Mouse (Mus musculus) kidney, embryonic 15.5 days (tissue): ENCODE measurements around the gene Iqsec1. TPM values are rescaled to one million over a fixed set of nuclear protein-coding genes. Genes with fewer than 3 reads are reported as not detected.

Experiments
- ATAC-seq: fragments of 200-750 bp; cut with Nextera tagmentation; replicated peaks from 2 replicates; pipeline ENCODE4 v1.8.0; 2017; ENCODE audit warnings: moderate TSS enrichment; ENCODE audit not compliant: low FRiP score
- H3K27ac ChIP-seq: fragments of 300-500 bp; sonication (generic); 2 replicates; pipeline ENCODE4 v1.5.1; 2015; ENCODE audit warnings: mild to moderate bottlenecking, inconsistent platforms
- H3K27me3 ChIP-seq: fragments of 300-500 bp; sonication (generic); 2 replicates; pipeline ENCODE4 v1.6.1; 2015; ENCODE audit warnings: inconsistent platforms
- H3K36me3 ChIP-seq: fragments of 300-500 bp; sonication (generic); 2 replicates; pipeline ENCODE4 v1.6.1; 2015; ENCODE audit warnings: inconsistent platforms
- H3K4me1 ChIP-seq: fragments of 300-500 bp; sonication (generic); 2 replicates; pipeline ENCODE4 v1.6.1; 2015; ENCODE audit warnings: inconsistent platforms
- H3K4me2 ChIP-seq: fragments of 300-500 bp; sonication (generic); 2 replicates; pipeline ENCODE4 v1.6.1; 2015; ENCODE audit warnings: moderate library complexity, mild to moderate bottlenecking, inconsistent platforms
- H3K4me3 ChIP-seq: fragments of 300-500 bp; sonication (generic); replicated peaks from 2 replicates; pipeline ENCODE4 v1.5.1; 2015; ENCODE audit warnings: mild to moderate bottlenecking, inconsistent platforms
- H3K9ac ChIP-seq: fragments of 300-500 bp; sonication (generic); 2 replicates; pipeline ENCODE4 v1.6.1; 2015; ENCODE audit warnings: mild to moderate bottlenecking, inconsistent platforms
- H3K9me3 ChIP-seq: fragments of 300-500 bp; sonication (generic); replicated peaks from 2 replicates; pipeline ENCODE4 v1.6.1; 2016; ENCODE audit warnings: inconsistent platforms
- WGBS: fragments of 180-500 bp; shearing (Covaris S2); methylation state at CpG from one replicate; pipeline ENCODE4 v1.1.7; 2015; ENCODE audit warnings: mixed read lengths; 5-methylcytosine and 5-hydroxymethylcytosine counted together
- polyA plus RNA-seq: library from polyadenylated mRNA; unstranded; fragments of >200 nt; fragmentation: Nextera tagmentation; extraction: Ambion mirVana; gene quantifications from 2 replicates; pipeline ENCODE4 v1.2.1, GENCODE M21; 2015

The Iqsec1 gene
- polyA plus RNA-seq, 1 experiment from 2014 or later: 10.8 TPM

DNA sequence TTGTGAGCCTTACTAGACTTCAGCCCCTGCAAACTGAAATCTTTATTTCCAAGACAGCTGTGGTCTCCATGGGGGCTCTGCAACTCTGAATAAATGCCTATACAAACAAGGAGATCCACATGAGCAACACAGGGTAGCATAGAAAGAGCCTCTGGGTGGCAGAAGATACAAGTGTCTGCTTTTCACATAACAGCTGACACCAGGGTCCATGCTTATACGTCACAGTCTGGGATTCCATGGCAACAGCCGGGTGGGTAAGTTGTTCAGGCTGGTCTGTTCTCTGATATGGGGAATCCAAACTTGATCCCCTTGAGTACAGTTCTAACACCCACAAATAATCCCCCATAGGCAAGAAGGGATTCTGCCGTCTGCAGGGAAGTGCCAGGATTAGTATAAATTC, 108.1 kb downstream of the Iqsec1 start:
- no peak for ATAC-seq
- peaks cover 6% of the 10 kb centered on the region; the same call in 1 of the 2 replicates for H3K4me1 ChIP-seq
- no peak overlapping the region for H3K4me2 ChIP-seq
- H3K9me3 ChIP-seq: no peaks in the 10 kb centered on the region
- H3K27ac ChIP-seq: no peak overlapping the region
- no peak overlapping the region for H3K9ac ChIP-seq
- H3K4me3 ChIP-seq: no peak overlapping the region
- H3K27me3 ChIP-seq: no peaks in the 10 kb centered on the region
- no peaks in the 10 kb centered on the region for H3K36me3 ChIP-seq
- 51% methylated on average over 3 of the region's 3 CpGs for WGBS

DNA sequence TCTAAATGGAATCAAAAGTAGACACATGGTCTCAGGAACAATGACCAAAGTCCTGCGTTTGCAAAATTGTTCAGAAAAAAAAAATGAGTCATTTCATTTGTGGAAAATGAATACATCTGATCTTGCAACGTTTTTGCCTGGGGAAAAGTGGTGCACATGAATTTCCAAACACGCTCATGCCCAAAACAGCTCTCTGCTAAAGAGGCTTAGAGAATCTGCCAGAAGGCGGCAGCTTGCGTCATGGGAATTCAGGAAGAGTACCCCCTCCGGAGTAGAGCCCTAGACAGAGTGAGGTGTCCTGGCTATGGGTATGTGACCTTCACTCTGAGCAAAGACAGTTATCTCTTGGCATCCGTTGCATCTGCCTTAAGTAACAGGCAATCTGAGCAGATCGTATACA, 116.9 kb downstream of the Iqsec1 start:
- Histone ChIP-seq H3K4me3 (no peak overlapping the region), H3K9ac (no peak overlapping the region), H3K4me2 (no peak overlapping the region), H3K9me3 (no peaks in the 10 kb centered on the region), H3K4me1 (no peaks in the 10 kb centered on the region), H3K27ac (no peak overlapping the region), H3K27me3 (no peaks in the 10 kb centered on the region), H3K36me3 (no peaks in the 10 kb centered on the region)
- no peak for ATAC-seq
- 85% methylated on average over 8 of the region's 8 CpGs for WGBS

DNA sequence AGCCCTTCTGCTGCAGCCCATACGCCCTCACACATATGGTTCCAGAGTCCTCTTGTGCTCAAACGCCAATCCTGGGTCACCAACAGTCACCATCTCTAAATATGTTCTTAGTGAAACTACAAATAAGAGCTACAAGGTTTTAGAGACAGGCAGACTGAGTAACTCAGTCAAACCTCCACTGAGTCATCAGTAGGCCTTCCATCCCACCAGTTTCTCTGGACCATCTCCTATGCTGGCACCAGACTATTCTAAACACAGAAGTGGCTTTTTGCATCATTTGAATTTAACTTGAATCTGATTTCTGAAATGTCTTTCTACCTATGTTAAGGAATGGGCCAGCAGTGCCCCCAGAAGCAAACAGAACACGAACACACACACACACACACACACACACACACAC, 120.5 kb downstream of the Iqsec1 start:
- Histone ChIP-seq H3K4me2 (no peak overlapping the region), H3K4me3 (no peak overlapping the region), H3K9me3 (no peaks in the 10 kb centered on the region), H3K9ac (no peak overlapping the region), H3K36me3 (no peaks in the 10 kb centered on the region), H3K27ac (no peak overlapping the region), H3K27me3 (no peaks in the 10 kb centered on the region), H3K4me1 (no peaks in the 10 kb centered on the region)
- ATAC-seq: no peak
- 71% methylated on average over 3 of the region's 3 CpGs for WGBS

DNA sequence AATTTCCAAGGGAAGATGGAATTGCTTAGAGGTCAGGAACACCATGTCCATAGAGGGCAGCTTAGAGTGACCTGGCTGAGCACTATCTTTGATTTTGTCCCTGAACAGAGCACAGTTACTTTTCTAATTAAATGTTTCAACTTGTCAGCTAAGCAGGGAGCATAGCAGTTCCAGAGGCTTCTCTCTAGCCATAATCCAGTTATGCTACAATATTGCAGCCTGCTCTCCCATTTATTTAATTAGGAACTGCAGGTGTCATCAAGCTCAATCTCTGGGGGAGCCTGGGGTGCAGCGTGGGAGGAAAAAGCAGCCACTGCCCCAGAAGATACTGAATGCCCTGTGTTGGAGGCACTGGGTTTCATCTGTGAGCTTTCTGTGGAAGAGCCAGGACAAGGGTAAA, 127.1 kb downstream of the Iqsec1 start:
- WGBS: 94% methylated on average over 1 of the region's 1 CpGs
- no peaks in the 10 kb centered on the region for H3K4me1 ChIP-seq
- H3K4me3 ChIP-seq: no peak overlapping the region
- no peaks in the 10 kb centered on the region for H3K36me3 ChIP-seq
- H3K27ac ChIP-seq: no peak overlapping the region
- no peak overlapping the region for H3K4me2 ChIP-seq
- no peak for ATAC-seq
- H3K27me3 ChIP-seq: no peaks in the 10 kb centered on the region
- no peak overlapping the region for H3K9ac ChIP-seq
- H3K9me3 ChIP-seq: no peaks in the 10 kb centered on the region

DNA sequence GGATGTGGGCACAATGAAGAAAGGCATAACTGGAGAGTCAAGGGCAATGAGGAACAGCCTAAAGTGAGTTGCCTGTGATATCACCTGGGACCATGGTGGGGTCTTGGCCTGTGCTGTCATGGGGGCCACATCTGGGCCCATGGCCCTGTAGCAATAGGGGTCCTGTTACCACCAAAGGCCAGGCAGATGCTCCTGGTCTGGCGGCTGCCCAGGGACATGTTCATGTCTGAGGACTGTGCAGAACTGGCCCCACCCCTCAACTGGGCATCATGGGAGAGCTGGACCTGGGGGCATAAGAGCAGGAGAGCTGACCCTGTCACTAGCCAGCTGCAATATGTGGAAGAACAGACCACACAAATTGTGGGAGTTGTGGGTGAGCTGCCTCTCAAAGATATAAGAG, 130.6 kb downstream of the Iqsec1 start:
- Histone ChIP-seq H3K36me3 (no peaks in the 10 kb centered on the region), H3K9me3 (no peaks in the 10 kb centered on the region), H3K4me1 (no peaks in the 10 kb centered on the region), H3K27ac (no peak overlapping the region), H3K9ac (no peak overlapping the region), H3K4me3 (no peak overlapping the region), H3K27me3 (no peaks in the 10 kb centered on the region), H3K4me2 (no peak overlapping the region)
- 80% methylated on average over 1 of the region's 1 CpGs for WGBS
- no peak for ATAC-seq

- no peaks in the 10 kb centered on the region for H3K36me3 ChIP-seq
- no peak overlapping the region for H3K4me3 ChIP-seq
- ATAC-seq: no peak
- H3K27me3 ChIP-seq: no peaks in the 10 kb centered on the region
- no peak overlapping the region for H3K9ac ChIP-seq
- no peak overlapping the region for H3K4me2 ChIP-seq
- WGBS: 25% methylated on average over 2 of the region's 2 CpGs
- no peaks in the 10 kb centered on the region for H3K9me3 ChIP-seq
- H3K4me1 ChIP-seq: no peaks in the 10 kb centered on the region
- H3K27ac ChIP-seq: no peak overlapping the region
These were observed 136.1 kb downstream of the Iqsec1 start for GRCm38 (mm10) chr6:90852360-90852759.

- ATAC-seq: no peak
- no peak overlapping the region for H3K4me2 ChIP-seq
- H3K9ac ChIP-seq: no peak overlapping the region
- H3K27ac ChIP-seq: no peak overlapping the region
- H3K4me3 ChIP-seq: no peak overlapping the region
- H3K36me3 ChIP-seq: no peaks in the 10 kb centered on the region
- no peaks in the 10 kb centered on the region for H3K4me1 ChIP-seq
- no peaks in the 10 kb centered on the region for H3K9me3 ChIP-seq
- WGBS: 10% methylated on average over 1 of the region's 1 CpGs
- H3K27me3 ChIP-seq: no peaks in the 10 kb centered on the region
These were observed 140.4 kb downstream of the Iqsec1 start for GRCm38 (mm10) chr6:90848068-90848467.

GRCm38 (mm10) chr6:90847523-90847922, 141.0 kb downstream of the Iqsec1 start:
- no peak overlapping the region for H3K4me3 ChIP-seq

DNA sequence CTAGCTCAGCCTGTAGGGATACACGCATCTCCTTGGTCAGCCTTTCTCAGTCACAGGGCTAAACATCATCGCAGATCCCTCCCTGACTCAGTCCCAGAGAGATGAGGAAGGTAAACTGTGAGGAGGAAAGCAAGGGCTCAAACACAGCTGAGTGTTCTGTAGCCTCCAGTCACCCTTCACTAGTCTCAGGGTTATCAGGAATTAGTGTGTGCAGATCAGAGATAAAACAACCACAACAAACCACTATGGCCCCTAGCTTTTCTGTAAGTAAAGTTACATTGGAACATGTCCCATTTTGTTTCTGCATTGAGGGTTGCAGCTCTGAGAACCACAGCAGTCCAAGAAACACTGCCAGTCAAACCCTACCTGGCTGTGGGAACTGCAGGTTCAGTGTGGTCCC, 148.5 kb downstream of the Iqsec1 start:
- 87% methylated on average over 2 of the region's 2 CpGs for WGBS
- Histone ChIP-seq H3K4me1 (no peaks in the 10 kb centered on the region), H3K36me3 (no peaks in the 10 kb centered on the region), H3K4me3 (no peak overlapping the region), H3K27me3 (no peaks in the 10 kb centered on the region), H3K9me3 (no peaks in the 10 kb centered on the region), H3K4me2 (no peak overlapping the region), H3K27ac (no peak overlapping the region), H3K9ac (no peak overlapping the region)
- ATAC-seq: no peak

More at GRCm38 (mm10) chr6:90847523-90847922, 141.0 kb downstream of the Iqsec1 start:
- Histone ChIP-seq H3K9ac (no peak overlapping the region), H3K27ac (no peak overlapping the region), H3K36me3 (no peaks in the 10 kb centered on the region), H3K4me2 (no peak overlapping the region), H3K4me1 (no peaks in the 10 kb centered on the region), H3K9me3 (no peaks in the 10 kb centered on the region), H3K27me3 (no peaks in the 10 kb centered on the region)
- 83% methylated on average over 2 of the region's 2 CpGs for WGBS
- no peak for ATAC-seq

DNA sequence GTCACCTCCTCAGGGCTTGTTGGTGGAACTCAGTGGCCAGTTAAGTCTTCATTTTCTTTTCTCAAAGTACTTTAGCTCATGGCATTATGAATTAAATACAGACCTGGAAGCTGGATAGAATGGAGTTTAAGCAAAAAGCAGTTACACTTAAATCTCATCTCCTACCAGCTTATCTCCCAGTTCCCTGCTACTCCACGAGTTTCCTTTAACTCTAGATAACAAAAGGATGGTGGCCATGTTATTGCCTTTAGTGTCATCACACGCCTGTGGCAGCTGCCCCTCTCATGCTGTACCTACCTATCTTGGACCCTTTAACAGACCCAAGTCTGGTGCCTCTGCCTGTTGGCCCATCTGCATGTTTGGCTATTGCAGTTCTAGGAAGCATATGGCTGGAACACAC, 151.7 kb downstream of the Iqsec1 start:
- H3K4me3 ChIP-seq: no peak overlapping the region
- ATAC-seq: no peak
- H3K4me1 ChIP-seq: no peaks in the 10 kb centered on the region
- H3K36me3 ChIP-seq: no peaks in the 10 kb centered on the region
- no peaks in the 10 kb centered on the region for H3K9me3 ChIP-seq
- no peak overlapping the region for H3K9ac ChIP-seq
- H3K4me2 ChIP-seq: no peak overlapping the region
- 62% methylated on average over 2 of the region's 2 CpGs for WGBS
- H3K27me3 ChIP-seq: no peaks in the 10 kb centered on the region
- H3K27ac ChIP-seq: no peak overlapping the region

- WGBS: 84% methylated on average over 6 of the region's 6 CpGs
- Histone ChIP-seq H3K4me2 (no peak overlapping the region), H3K27ac (no peak overlapping the region), H3K36me3 (no peaks in the 10 kb centered on the region), H3K9me3 (no peaks in the 10 kb centered on the region), H3K9ac (no peak overlapping the region), H3K27me3 (no peaks in the 10 kb centered on the region), H3K4me1 (no peaks in the 10 kb centered on the region), H3K4me3 (no peak overlapping the region)
- no peak for ATAC-seq
These were observed 158.9 kb downstream of the Iqsec1 start for GRCm38 (mm10) chr6:90829536-90829935.

- Histone ChIP-seq H3K36me3 (no peaks in the 10 kb centered on the region), H3K4me3 (no peak overlapping the region), H3K9me3 (no peaks in the 10 kb centered on the region), H3K27ac (no peak overlapping the region), H3K9ac (no peak overlapping the region), H3K4me2 (no peak overlapping the region), H3K4me1 (no peaks in the 10 kb centered on the region), H3K27me3 (no peaks in the 10 kb centered on the region)
- WGBS: 66% methylated on average over 2 of the region's 2 CpGs
- no peak for ATAC-seq
These were observed 163.4 kb downstream of the Iqsec1 start for GRCm38 (mm10) chr6:90825063-90825462.

DNA sequence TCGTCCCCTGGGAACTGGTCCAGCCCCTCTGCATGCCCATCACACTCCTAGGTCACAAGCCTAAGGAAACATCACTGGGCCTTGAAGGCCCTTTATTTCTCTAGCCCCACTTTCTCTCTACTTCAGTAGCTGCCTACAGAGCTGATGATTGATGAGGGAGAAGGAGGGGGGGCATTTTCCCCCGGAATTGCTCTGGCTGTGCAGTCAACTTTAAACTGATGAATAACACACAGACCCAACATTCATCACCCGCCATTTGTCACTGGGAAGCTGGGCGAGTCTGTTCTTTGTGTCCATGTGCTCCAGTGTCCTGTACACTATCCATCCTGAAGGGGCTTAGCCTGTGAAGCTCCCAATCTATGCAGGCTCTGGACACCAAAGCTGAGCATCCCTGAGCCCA, 165.2 kb downstream of the Iqsec1 start:
- no peaks in the 10 kb centered on the region for H3K4me1 ChIP-seq
- whole genome bisulfite sequencing: 26% methylated on average over 4 of the region's 4 CpGs
- H3K9ac ChIP-seq: no peak overlapping the region
- H3K27me3 ChIP-seq: no peaks in the 10 kb centered on the region
- H3K27ac ChIP-seq: no peak overlapping the region
- no peaks in the 10 kb centered on the region for H3K9me3 ChIP-seq
- no peak overlapping the region for H3K4me3 ChIP-seq
- no peak for ATAC-seq
- H3K4me2 ChIP-seq: no peak overlapping the region
- H3K36me3 ChIP-seq: no peaks in the 10 kb centered on the region
